Mouse (Mus musculus) gastrocnemius, postnatal 4 days (tissue): ENCODE results near the gene Clic6. TPM values are rescaled to one million over a fixed set of nuclear protein-coding genes. Genes with fewer than 3 reads are reported as not detected.

Experiments used
- DNase-seq, 2 experiments: peaks; one replicate each; pipeline ENCODE4 v3.0.0; 2021 to 2022; ENCODE audit warnings: low spot score in 2 of 2, mixed read lengths in 2 of 2
- long read RNA-seq, 2 experiments: library from polyadenylated mRNA; stranded (forward); transcript quantifications; one replicate each; pipeline ENCODE4 v2.0.0; 2021
- total RNA-seq, 2 experiments: library from RNA; stranded (reverse); gene quantifications; 2 replicates each; pipeline ENCODE4 v1.2.3; 2021

Gene Clic6
- total RNA-seq, result under 1 TPM; 0.20 to 0.23 TPM
- long read RNA-seq, experiment 1, result 0 reads
- long read RNA-seq, experiment 2, partial matches to known transcripts, result 0 of 1 reads
- long read RNA-seq, experiment 2, other reads (novel, unspliced or antisense), result 0 of 1 reads

GRCm38 (mm10) chr16:92485436-92485835 lies at the start of gene Clic6:
TSS of gene Clic6 (plus strand) at chr16:92485736.
- no peak for DNase-seq

DNA sequence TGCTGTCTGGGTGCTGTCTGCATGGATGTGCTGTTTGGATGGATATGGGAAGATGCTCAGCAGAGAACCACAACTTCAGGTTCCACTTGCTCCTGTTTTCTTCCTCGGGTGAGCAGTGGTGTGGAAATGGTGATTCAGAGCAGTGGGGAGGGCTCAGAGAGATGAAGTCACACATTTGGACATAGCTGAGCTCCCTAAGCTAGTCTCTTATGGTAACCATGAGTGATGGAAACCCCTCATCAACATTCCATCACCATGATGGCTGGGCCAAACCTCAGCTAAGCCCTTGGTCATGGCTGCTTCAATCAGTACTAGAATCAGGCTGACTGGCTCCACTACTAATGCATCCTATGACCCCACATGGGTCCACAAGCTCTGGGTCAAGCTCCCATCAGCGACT lies 45.8 kb upstream of the Clic6 start:
- DNase-seq, result no peak

DNA sequence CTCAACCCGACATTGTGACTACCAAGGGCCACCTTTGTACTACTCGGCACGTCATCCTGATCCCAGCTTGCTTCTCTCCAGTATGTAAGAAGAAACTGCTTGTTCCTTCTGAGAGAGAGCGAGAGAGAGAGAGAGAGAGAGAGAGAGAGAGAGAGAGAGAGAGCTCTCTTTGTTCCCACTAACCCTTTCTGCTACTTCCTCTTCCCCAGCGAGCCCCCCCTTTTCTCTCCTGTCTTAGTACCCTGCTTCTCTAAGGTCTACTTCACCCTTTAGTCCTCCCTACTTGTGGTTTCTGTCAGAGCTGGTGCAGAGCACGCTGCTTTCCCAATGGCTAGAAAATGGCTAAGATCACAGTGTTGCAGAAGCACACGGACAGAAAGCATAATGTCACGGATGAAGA lies 45.3 kb upstream of the Clic6 start:
- DNase-seq, result no peak

GRCm38 (mm10) chr16:92441203-92441602 lies 44.3 kb upstream of the Clic6 start:
- no peak for DNase-seq

- no peak for DNase-seq
Measured at GRCm38 (mm10) chr16:92442150-92442549, 43.4 kb upstream of the Clic6 start.

GRCm38 (mm10) chr16:92442946-92443345 lies 42.6 kb upstream of the Clic6 start:
- no peak for DNase-seq

GRCm38 (mm10) chr16:92443644-92444113 lies 41.9 kb upstream of the Clic6 start:
- DNase-seq, result peak in 1 of 2 experiments; percentile 55

GRCm38 (mm10) chr16:92445377-92445776 lies 40.2 kb upstream of the Clic6 start:
- DNase-seq, result no peak

GRCm38 (mm10) chr16:92449080-92449479 lies 36.5 kb upstream of the Clic6 start:
- no peak for DNase-seq

GRCm38 (mm10) chr16:92450331-92450730 lies 35.2 kb upstream of the Clic6 start:
- no peak for DNase-seq

GRCm38 (mm10) chr16:92451516-92452072 lies 33.9 kb upstream of the Clic6 start:
- no peak for DNase-seq

DNA sequence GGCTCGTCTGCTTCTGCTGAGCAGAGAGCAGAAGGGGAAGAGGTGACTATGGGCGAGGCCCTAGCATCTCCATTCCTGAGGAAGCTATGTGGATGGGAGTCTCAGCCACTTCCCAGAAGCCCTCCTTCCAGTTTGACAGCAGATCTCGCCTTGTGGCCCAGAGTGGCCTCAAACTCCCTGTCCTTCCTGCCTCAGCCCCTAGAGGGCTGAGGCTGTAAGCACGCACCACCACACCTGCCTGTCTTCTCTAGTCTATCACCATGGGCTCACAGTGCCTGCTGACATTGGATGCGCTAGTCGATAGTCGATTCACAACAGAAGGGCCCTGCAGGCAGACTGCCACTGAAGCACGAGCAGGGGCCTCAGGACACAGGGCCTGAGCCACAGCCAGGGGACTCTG lies 32.9 kb upstream of the Clic6 start:
- DNase-seq, result no peak

GRCm38 (mm10) chr16:92454002-92454401 lies 31.5 kb upstream of the Clic6 start:
- no peak for DNase-seq

DNA sequence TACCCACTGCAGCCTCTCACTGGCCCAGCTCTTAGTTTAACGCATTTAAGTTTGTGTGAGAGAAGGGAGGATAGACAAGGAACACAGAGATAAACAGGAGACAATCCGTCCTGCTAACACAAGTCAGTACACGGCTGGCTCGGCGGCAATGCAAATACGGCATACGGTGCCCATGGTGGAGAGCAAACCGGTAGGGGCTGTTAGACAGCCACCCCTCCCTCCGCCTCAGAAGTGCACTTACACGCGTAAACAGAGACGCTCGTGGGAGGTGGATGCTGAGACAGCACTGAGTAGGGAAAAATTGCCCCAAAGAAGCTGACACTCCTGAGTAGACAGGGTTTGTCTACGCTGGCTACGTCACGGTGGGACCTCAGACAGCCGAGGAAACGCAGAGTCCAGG lies 31.0 kb upstream of the Clic6 start:
- no peak for DNase-seq

DNA sequence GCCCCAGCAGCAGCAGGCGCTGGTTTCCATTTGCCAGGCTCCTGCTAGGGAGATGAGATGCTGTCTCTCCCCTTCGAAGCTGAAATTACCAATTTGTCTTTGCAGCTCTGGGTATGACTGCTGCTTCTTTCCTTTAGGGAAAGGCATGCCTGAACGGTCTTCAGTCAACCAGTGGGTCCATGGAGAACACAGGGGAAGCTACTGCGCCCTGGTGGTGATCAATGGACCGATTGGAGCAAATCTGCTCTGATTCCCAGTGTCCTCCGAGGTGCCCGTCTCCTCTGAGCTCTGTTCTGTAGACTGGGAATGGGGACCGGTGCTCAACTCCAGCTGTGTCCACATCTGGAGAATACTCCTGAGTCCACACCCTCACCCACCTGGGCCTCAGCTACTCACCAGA lies 30.0 kb upstream of the Clic6 start:
- no peak for DNase-seq

DNA sequence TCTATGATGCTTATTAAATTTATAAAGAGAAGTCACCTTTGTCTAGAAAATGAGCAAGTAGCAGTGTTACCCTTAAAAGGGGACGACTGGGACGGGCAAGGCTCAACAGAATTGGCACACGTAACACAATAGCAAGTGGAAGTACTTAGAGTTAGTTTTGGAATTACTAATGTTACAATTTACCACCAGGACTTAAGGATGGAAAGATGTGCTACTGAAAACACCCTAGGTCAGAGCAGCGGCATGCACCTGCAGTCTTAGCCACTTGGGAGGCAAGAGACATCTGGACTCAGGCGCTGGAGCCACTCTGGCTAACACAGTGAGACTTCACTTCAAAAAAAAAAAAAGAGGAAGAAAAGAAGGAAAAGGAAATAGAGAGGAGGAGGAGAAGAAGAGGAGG lies 29.6 kb upstream of the Clic6 start:
- DNase-seq, result no peak

DNA sequence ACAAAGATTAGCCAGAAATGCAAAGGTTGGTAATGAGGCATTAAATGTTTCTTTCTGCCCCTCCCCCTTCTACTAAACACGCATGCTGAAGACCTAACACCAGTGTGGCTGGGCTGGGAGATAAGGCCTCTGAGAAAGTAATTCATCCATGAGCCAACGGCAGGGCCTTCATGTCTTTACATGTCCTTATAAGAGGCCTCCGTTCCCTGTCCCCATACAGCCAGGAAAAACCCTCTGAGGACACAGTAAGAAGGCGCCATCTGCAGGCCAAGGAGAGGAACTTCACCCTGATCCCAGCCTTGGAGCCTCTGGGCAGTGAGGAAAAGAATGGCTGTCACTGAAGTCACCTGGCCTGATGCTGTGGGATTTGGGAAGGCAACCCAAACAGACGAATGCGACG lies 27.9 kb upstream of the Clic6 start:
- peak in 1 of 2 experiments; percentile 61 for DNase-seq

DNA sequence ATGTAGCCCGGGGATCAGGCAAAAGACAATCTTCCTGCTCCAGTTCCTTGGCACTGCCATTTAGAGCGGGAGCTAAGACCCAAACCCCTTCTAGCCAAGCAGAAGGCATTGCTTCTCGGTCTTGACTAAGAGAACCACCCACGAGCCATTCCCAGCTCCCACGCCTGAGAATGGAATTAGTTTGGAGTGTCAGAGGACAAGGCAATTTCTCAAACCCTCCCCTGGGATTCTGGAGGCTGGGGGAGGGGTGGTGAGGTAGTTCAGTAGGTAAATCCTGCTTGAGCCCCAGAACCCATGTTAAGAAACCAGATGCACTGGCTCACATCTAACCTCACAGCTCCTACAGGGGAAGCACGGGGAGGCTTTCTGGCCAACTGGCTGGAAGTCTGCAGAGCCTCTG lies 24.1 kb upstream of the Clic6 start:
- no peak for DNase-seq

- no peak for DNase-seq
Measured at GRCm38 (mm10) chr16:92464390-92464972, 21.1 kb upstream of the Clic6 start.

DNA sequence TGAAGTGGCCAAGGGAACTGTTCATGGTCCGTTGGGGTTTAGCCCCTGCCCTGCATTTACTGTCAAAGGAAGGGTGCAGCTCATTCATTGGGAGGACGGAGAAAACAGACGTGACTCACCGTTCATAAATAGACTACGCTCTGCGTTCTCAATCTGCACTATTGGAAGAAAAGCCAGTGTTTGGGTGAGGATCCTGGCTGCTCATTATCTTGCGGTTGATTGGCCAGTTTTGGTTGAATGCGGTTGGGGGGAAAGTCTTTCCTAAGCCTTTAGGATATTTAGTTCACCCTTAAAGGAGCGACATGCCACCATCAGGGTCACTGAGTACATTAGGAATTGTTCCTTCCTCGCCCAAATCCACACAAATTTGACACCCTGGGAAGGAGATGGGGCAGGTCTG lies 20.3 kb upstream of the Clic6 start:
- DNase-seq, result no peak

- DNase-seq, result peak; percentile 85 to 92
Measured at GRCm38 (mm10) chr16:92465642-92466526, 19.7 kb upstream of the Clic6 start.

DNA sequence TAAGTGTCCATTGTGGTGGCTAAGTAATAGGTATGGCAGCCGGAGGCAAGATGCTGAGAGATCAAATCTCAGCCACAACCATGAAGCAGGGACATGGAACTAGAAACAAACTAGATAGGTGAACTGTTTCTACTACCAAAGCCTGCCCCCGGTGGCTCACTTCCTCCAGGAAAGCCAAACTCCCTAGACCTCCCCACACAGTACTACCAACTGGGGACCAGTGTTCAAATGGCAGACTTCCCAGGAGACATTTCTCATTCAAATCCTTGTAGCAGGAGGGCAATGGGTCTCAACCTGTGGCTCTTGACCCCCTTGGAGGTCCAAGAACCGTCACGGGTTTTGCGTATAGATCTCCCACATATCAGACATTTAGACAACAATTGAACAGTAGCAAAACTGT lies 18.5 kb upstream of the Clic6 start:
- DNase-seq, result no peak
